Mouse (Mus musculus) heart, adult 18-20 months (tissue): ENCODE data around the gene Plcb1. TPM values are rescaled to one million over a fixed set of nuclear protein-coding genes. Genes with fewer than 3 reads are reported as not detected.
"Not testable (repeated sequence)": the region's sequence is repeated elsewhere in the genome, so short reads cannot be mapped to it uniquely, and the experiment has no call there.

Experiments
- DNase-seq, 2 experiments: peaks; one replicate each; pipeline ENCODE4 v3.0.0; 2021 to 2022; ENCODE audit warnings: mixed read lengths in 1 of 2
- total RNA-seq, 2 experiments: library from RNA; stranded (reverse); gene quantifications; 2 replicates each; pipeline ENCODE4 v1.2.3; 2021

Gene Plcb1
- total RNA-seq, 2 experiments from 2014 or later = 4.2 to 5.0 TPM

DNA sequence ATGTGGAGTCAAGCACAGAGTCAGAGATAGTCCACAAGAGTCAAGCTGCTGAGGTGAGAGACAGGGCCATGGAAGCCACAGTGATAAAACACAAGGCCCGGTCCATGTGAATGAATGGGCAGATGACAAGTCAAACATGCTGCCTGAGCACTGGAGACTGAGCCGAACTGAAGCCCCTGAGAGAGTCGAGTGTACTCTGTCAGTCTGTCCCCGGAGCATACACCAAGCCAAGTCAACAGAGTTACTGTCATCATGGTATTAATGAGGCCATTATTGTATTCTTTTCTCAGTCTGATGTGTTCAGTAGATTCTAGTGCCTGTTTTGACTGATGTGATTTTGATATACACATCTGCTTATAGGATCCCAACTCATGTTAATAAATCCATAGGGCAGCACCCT, 521.9 kb downstream of the Plcb1 start:
- DNase-seq = no peak

GRCm38 (mm10) chr2:135315980-135316379, 530.1 kb downstream of the Plcb1 start:
- DNase-seq = no peak

DNA sequence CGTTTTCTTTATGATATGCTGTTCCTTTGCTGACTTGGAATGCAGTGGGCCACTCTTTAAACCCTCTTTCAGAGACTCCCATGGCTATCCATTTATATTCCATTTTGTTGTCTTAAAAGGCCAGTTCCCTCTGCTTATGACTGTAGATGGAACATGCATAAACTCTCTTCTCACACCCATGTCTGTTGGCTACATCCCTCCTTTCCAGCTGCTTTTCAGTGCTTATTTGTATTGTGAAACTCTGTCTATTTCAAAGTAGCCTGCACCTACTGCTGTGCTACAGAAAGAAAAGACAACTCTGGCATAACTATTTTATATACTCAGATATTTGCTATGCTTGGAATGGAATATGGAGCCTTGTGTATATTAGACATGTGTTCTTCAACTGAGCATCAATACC, 532.3 kb downstream of the Plcb1 start:
- no peak for DNase-seq

DNA sequence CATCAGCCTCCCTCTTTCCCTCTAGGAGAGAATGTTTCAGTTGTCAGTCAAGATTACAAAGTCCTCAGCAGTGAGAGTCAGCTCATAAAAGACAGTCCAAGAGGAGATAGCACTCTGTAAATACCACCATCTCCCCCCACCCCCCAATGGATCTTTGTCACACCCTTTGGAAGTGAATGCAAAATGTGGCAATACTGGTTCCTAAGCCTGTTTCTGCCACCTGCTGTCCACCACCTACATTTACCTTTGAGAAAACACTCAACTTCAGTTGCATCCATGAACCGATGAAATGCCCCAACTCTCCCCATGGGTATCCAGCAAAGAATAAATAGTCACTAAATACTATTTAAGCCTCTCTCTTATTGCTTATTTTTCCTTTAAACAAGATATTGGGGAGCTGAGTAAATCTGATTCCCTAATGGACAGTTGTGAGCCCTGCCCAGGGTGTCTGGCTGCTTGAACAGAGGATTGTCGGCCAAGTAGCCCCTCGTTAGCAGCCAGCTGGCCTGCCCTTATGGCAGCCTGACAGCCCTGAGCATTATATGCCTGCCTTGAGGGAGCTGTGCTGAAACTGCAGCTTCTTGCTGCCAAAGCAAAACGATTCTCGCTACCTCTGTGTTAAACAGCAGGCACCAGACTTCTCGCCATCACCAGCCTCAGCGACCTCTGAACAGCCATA, 537.5 kb downstream of the Plcb1 start:
- peak in 1 of 2 experiments; percentile 6 for DNase-seq

DNA sequence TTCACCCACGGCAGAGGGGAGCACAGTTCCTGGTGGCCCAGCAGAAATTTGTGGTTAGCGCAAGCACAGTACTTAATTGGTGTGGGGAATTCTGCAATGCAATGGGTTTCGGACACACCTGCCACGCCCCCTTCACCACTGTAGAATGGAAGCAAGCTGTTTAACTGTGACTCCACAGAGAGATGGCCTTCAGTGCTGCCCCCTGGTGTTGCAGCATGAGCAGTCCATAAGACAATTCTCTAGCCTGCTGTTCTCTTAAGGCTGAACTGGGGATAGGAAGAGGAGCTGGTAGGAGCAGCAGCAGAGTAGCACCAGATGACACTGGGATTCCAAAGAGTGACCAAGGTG, 538.1 kb downstream of the Plcb1 start:
- DNase-seq = peak; percentile 61 to 82

DNA sequence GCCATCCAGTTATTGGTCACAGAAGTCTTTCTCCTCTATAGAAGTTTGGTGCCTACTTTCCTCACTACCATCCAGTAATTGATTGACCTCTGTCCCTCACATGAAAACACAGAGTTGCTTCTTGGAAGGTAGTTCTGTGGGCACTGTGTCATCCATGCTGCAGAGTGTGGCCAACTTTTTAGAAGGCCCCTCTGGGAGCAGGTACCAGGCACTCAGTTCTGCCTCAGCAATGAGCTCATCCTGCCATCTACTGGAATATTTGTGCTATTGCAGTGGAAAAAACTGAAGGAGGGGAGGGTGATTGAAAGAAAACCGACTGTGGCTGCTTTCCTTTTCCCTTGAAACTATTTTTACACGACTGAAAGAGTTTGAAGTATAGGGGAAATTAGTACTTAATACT, 542.9 kb downstream of the Plcb1 start:
- DNase-seq = peak; percentile 22 to 56

GRCm38 (mm10) chr2:135329782-135330545, 544.1 kb downstream of the Plcb1 start:
- peak; percentile 35 to 64 for DNase-seq

GRCm38 (mm10) chr2:135331868-135332267, 546.0 kb downstream of the Plcb1 start:
- no peak for DNase-seq

DNA sequence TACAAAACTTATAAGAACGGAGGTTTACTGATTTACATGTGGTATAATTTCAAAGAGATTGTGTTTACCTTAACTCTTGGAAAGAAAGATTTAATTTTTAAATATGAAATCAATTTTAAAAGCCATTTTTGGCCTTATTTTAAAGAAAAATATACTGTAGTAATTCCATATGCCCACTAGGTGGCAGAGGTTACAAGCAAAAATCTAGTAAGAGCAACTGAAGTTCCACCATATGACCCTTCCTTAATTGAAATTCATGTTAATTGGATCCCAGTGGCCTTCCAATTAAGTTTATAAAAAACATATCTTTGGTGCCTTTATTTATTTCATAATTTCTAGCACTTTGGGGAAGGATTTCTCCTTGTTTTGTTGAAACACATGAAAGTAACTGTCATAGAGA, 570.4 kb downstream of the Plcb1 start:
- peak in 1 of 2 experiments; percentile 6 for DNase-seq

DNA sequence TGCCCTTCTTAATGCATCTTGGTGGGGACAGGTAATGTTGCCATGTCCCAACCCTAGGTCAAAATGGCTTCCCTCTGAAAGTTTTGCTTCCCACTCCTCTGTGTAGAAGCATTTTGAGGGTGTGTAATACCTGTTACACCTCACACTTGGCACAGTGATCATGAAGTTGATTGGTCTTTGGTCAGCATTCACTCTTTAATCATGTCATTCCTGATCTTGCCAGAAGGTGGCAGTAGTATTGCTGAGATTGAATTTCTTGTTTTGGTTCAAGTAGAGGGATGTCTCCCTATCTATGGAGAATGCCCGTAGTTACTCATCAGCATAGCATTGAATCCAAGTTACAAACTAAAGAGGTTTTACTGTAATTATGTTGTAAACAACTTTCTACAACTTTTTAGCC, 575.9 kb downstream of the Plcb1 start:
- peak; percentile 16 to 61 for DNase-seq

GRCm38 (mm10) chr2:135362948-135363347, 577.1 kb downstream of the Plcb1 start:
- no peak for DNase-seq

DNA sequence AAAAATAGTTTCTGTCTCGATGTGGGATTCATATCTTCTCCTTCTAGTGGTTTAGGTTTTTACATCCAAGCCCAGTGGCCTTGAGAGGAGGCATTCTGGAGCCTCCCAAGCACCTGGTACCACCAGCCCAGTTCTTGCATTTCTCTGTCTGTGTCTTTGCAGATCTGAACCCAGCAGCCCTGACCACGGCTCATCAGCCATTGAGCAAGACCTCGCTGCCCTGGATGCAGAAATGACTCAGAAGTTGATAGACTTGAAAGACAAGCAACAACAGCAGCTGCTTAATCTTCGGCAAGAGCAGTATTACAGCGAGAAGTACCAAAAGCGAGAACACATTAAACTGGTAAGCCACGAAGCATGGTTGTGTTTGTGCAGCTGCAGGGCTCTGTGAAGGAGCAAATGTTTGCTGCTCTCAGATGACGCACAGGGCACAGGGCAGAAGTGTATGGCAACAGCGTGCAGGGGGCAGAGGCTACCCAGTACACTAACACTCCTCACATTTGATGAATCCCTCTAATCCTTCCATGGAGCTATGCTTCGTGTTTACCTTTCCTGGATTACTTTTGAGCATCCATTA, 584.5 kb downstream of the Plcb1 start:
- no peak for DNase-seq

DNA sequence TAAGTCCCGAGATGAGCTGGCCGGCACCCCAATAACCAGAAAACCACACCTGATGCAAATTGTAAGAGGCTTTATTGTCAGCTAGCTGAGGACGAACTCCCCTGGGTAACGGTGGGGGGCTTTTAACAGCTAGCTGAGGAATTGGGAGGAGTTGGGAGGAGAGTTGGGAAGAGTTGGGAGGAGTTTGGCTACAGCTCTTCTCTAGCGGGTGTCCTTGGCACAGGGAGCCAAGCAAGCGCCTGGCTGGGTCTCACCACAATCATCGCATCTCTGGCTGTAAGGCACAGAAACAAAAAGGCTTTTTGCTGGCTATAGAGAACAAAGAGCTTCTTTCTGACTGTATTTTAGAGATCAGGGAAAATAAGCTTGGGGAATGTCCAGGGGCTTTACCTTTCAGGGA, 594.9 kb downstream of the Plcb1 start:
- DNase-seq = not testable (repeated sequence)

GRCm38 (mm10) chr2:135381396-135381795, 595.5 kb downstream of the Plcb1 start:
- DNase-seq = no peak

DNA sequence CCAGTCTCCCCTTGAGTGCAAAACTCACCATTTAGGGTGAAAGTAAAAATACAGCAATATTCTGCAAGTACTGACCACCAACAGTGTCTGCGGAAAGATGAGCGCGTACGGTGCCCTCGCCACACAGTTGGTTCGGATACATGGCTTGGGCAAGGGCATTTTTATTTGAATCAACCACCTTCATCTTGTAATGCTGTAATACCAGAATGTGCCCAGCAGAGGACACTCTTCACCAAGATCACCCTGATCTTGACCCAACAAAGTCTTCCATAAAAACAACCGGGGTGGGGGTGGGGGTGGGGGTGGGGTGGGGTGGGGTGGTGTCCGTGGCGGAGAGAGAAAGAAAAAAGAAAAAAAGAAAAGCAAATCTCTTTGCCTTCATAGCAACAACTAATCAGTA, 602.1 kb downstream of the Plcb1 start:
- DNase-seq = peak; percentile 15 to 61

- DNase-seq = no peak
Measured at GRCm38 (mm10) chr2:135394698-135395097, 608.8 kb downstream of the Plcb1 start.

DNA sequence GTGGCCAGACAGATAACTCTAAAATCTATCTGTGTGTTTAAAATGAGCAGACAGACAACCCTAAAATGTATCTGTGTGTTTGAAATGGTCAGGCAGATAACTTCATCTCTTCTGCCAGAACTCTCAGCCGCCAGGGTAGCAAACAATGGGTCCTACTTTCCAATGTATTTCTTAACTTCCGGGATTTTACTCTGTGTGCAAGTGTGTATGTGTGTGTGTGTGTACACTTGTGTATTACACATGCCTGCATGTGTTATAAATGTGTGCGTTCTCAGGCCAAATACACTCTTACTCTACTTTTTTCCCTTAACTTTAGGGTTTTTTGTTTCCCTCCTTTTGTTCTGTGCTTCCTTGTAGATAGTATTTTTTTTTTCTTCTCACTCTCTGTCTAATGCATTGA, 610.5 kb downstream of the Plcb1 start:
- no peak for DNase-seq

GRCm38 (mm10) chr2:135397970-135398369, 612.1 kb downstream of the Plcb1 start:
- no peak for DNase-seq

- DNase-seq = no peak
Measured at GRCm38 (mm10) chr2:135399760-135400159, 613.9 kb downstream of the Plcb1 start.

GRCm38 (mm10) chr2:135402916-135403315, 617.0 kb downstream of the Plcb1 start:
- DNase-seq = no peak

DNA sequence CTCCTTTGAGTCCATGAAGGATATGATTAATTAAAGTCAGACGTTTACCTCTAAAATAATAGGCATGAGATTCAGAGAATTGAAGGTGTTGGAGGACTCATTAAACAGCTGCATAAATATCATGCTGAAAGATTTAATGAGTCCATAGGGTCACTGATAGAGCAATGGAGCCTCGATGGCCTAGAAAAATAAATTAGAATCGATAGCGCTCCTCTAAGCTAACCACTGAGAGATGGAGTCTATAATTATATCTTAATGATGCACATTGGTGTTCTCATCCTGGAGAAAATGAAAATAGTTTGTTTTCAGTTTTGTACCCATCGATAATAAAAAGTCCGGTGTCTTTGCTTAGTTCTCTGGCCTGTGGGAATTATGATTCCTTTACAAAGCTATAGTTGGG, 617.5 kb downstream of the Plcb1 start:
- no peak for DNase-seq

DNA sequence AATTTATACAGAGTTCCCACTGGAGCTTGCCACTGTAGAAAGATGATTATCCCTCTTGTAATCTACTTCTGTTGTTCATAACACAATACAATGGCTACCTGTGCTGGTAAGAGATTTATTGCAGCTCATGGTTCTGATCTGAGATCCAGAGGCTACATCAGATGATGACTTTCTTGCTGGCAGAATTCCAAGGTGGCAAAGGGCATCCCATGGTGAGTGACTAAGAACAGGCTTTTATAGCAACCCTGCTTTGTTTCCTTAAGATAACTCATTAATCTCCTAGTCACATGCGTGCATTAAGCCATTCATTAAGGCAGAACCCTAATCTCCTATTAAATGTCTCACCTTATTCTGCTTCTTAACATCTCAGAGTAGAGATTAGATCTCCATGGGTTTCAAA, 618.2 kb downstream of the Plcb1 start:
- DNase-seq = no peak

DNA sequence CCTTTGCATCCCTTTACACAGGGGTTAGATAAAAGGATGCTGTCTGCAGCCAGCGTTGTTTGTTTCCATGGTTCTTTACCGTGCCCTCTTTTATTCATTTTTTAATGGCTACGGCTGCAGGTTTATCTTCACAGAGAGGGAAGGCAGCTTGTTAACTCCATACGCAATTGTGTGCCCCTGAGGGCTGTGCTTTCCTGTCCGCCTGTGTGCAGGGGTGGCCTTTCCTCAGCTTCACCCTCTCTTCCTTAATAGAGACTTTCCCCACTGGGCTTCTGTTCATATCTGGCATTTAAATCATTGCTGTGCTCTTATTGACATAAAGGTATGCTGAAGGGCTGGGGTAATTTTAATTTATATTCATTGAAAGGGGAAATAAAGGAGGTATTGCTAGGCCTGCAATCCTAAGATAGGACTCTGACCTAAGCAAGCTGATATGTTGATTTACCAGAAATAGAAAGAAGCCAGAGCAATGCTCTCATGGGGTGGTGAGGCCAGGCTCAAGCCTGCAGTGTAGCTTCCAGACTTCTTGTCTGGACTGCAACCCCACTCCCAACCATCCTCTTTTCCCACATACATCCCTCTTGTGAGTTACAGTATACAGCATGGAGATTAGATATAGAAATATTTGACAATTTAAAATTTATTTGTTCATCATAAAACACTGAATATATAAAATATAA, 623.7 kb downstream of the Plcb1 start:
- DNase-seq = no peak
